Mouse (Mus musculus): ENCODE results near the gene Ccdc190. TPM values are rescaled to one million over a fixed set of nuclear protein-coding genes. Genes with fewer than 3 reads are reported as not detected.

The Ccdc190 gene
- polyA plus RNA-seq, 1 experiment from 2014 or later, result not detected

GRCm38 (mm10) chr1:169910751-169911150, 17.7 kb upstream of the Ccdc190 start:
- H3K9me3 ChIP-seq, result no peaks in the 10 kb centered on the region
- H3K27ac ChIP-seq, result no peak overlapping the region
- H3K36me3 ChIP-seq, result no peaks in the 10 kb centered on the region
- H3K4me2 ChIP-seq, result no peak overlapping the region
- 54% methylated on average over 7 of the region's 7 CpGs for WGBS
- H3K4me1 ChIP-seq, result 0 out of 2 replicates have a peak, but pooled peaks cover 4% of the 10 kb centered on the region
- H3K9ac ChIP-seq, result no peak overlapping the region
- ATAC-seq (ENCODE audit: borderline replicate concordance, extremely low read depth, low FRiP score, low TSS enrichment), result no peak; the same call in 1 of the 2 replicates
- H3K4me3 ChIP-seq, result no peak overlapping the region
- no peaks in the 10 kb centered on the region for H3K27me3 ChIP-seq

- H3K9me3 ChIP-seq, result no peaks in the 10 kb centered on the region
- H3K9ac ChIP-seq, result no peak overlapping the region
- H3K4me2 ChIP-seq, result no peak overlapping the region
- no peaks in the 10 kb centered on the region for H3K27me3 ChIP-seq
- 67% methylated on average over 6 of the region's 6 CpGs for WGBS
- H3K4me3 ChIP-seq, result no peak overlapping the region
- no peaks in the 10 kb centered on the region for H3K36me3 ChIP-seq
- no peak for ATAC-seq (ENCODE audit: borderline replicate concordance, extremely low read depth, low FRiP score, low TSS enrichment)
- H3K4me1 ChIP-seq, result peaks cover 9% of the 10 kb centered on the region
- no peak overlapping the region for H3K27ac ChIP-seq
These were observed 16.9 kb upstream of the Ccdc190 start for GRCm38 (mm10) chr1:169911526-169911925.

- ATAC-seq (ENCODE audit: borderline replicate concordance, extremely low read depth, low FRiP score, low TSS enrichment), result peak; percentile 83
- Histone ChIP-seq H3K4me1 (peaks cover 25% of the 10 kb centered on the region), H3K4me2 (no peak overlapping the region), H3K4me3 (no peak overlapping the region), H3K36me3 (no peaks in the 10 kb centered on the region), H3K27me3 (peaks cover 4% of the 10 kb centered on the region; the same call in 1 of the 2 replicates), H3K9me3 (no peaks in the 10 kb centered on the region), H3K27ac (peak overlapping the region; percentile 49), H3K9ac (no peak overlapping the region)
- WGBS, result 18% methylated on average over 7 of the region's 7 CpGs
These were observed 11.8 kb upstream of the Ccdc190 start for GRCm38 (mm10) chr1:169916659-169917058.

GRCm38 (mm10) chr1:169917115-169917796, 11.2 kb upstream of the Ccdc190 start:
- Histone ChIP-seq H3K27me3 (peaks cover 4% of the 10 kb centered on the region; the same call in 1 of the 2 replicates), H3K4me3 (no peak overlapping the region), H3K9me3 (no peaks in the 10 kb centered on the region), H3K4me1 (peaks cover 25% of the 10 kb centered on the region), H3K4me2 (no peak overlapping the region), H3K27ac (peak overlapping the region; percentile 49), H3K9ac (no peak overlapping the region), H3K36me3 (no peaks in the 10 kb centered on the region)
- WGBS, result 42% methylated on average over 9 of the region's 9 CpGs
- peak; percentile 13; the same call in 1 of the 2 replicates for ATAC-seq (ENCODE audit: borderline replicate concordance, extremely low read depth, low FRiP score, low TSS enrichment)

- peak; percentile 24 for ATAC-seq (ENCODE audit: borderline replicate concordance, extremely low read depth, low FRiP score, low TSS enrichment)
- no peak overlapping the region for H3K4me2 ChIP-seq
- H3K9ac ChIP-seq, result no peak overlapping the region
- H3K4me3 ChIP-seq, result no peak overlapping the region
- peak overlapping the region; percentile 49 for H3K27ac ChIP-seq
- peaks cover 4% of the 10 kb centered on the region; the same call in 1 of the 2 replicates for H3K27me3 ChIP-seq
- no peaks in the 10 kb centered on the region for H3K9me3 ChIP-seq
- WGBS, result 29% methylated on average over 4 of the region's 4 CpGs
- no peaks in the 10 kb centered on the region for H3K36me3 ChIP-seq
- peaks cover 25% of the 10 kb centered on the region for H3K4me1 ChIP-seq
These were observed 10.4 kb upstream of the Ccdc190 start for GRCm38 (mm10) chr1:169917998-169918397.

GRCm38 (mm10) chr1:169919211-169919610, 9.2 kb upstream of the Ccdc190 start:
- H3K36me3 ChIP-seq, result no peaks in the 10 kb centered on the region
- H3K4me3 ChIP-seq, result no peak overlapping the region
- H3K9ac ChIP-seq, result no peak overlapping the region
- 3% methylated on average over 11 of the region's 11 CpGs for WGBS
- H3K4me2 ChIP-seq, result peak overlapping the region; percentile 31
- peaks cover 25% of the 10 kb centered on the region for H3K4me1 ChIP-seq
- peaks cover 4% of the 10 kb centered on the region; the same call in 1 of the 2 replicates for H3K27me3 ChIP-seq
- no peaks in the 10 kb centered on the region for H3K9me3 ChIP-seq
- peak; percentile 17; the same call in 1 of the 2 replicates for ATAC-seq (ENCODE audit: borderline replicate concordance, extremely low read depth, low FRiP score, low TSS enrichment)
- H3K27ac ChIP-seq, result no peak overlapping the region

GRCm38 (mm10) chr1:169921710-169922211, 6.7 kb upstream of the Ccdc190 start:
- Histone ChIP-seq H3K27me3 (peaks cover 4% of the 10 kb centered on the region; the same call in 1 of the 2 replicates), H3K4me3 (no peak overlapping the region), H3K9me3 (no peaks in the 10 kb centered on the region), H3K36me3 (no peaks in the 10 kb centered on the region), H3K27ac (no peak overlapping the region), H3K4me2 (peak overlapping the region; percentile 16; the same call in 1 of the 2 replicates), H3K9ac (no peak overlapping the region), H3K4me1 (peaks cover 17% of the 10 kb centered on the region)
- no peak for ATAC-seq (ENCODE audit: borderline replicate concordance, extremely low read depth, low FRiP score, low TSS enrichment)
- 25% methylated on average over 8 of the region's 8 CpGs for WGBS

GRCm38 (mm10) chr1:169924567-169924966, 3.9 kb upstream of the Ccdc190 start:
- Histone ChIP-seq H3K27ac (no peak overlapping the region), H3K36me3 (no peaks in the 10 kb centered on the region), H3K9ac (no peak overlapping the region), H3K27me3 (peaks cover 4% of the 10 kb centered on the region; the same call in 1 of the 2 replicates), H3K4me1 (peaks cover 8% of the 10 kb centered on the region; the same call in 1 of the 2 replicates), H3K9me3 (no peaks in the 10 kb centered on the region), H3K4me3 (no peak overlapping the region), H3K4me2 (no peak overlapping the region)
- WGBS, result 68% methylated on average over 2 of the region's 2 CpGs
- ATAC-seq (ENCODE audit: borderline replicate concordance, extremely low read depth, low FRiP score, low TSS enrichment), result no peak

- no peak for ATAC-seq (ENCODE audit: borderline replicate concordance, extremely low read depth, low FRiP score, low TSS enrichment)
- H3K27ac ChIP-seq, result 0 out of 2 replicates have a peak overlapping the region, but pooled peaks have one; percentile 19
- peaks cover 7% of the 10 kb centered on the region; the same call in 1 of the 2 replicates for H3K4me1 ChIP-seq
- H3K4me3 ChIP-seq, result no peak overlapping the region
- H3K36me3 ChIP-seq, result no peaks in the 10 kb centered on the region
- H3K4me2 ChIP-seq, result peak overlapping the region; percentile 40
- no peaks in the 10 kb centered on the region for H3K27me3 ChIP-seq
- 62% methylated on average over 8 of the region's 8 CpGs for WGBS
- no peaks in the 10 kb centered on the region for H3K9me3 ChIP-seq
- H3K9ac ChIP-seq, result no peak overlapping the region
These were observed 587 bp upstream of the Ccdc190 start for GRCm38 (mm10) chr1:169927753-169928369.

- WGBS, result 74% methylated on average over 7 of the region's 7 CpGs
- Histone ChIP-seq H3K4me1 (peaks cover 7% of the 10 kb centered on the region; the same call in 1 of the 2 replicates), H3K9me3 (no peaks in the 10 kb centered on the region), H3K9ac (no peak overlapping the region), H3K36me3 (no peaks in the 10 kb centered on the region), H3K27me3 (no peaks in the 10 kb centered on the region), H3K4me3 (no peak overlapping the region), H3K27ac (no peak overlapping the region), H3K4me2 (no peak overlapping the region)
- ATAC-seq (ENCODE audit: borderline replicate concordance, extremely low read depth, low FRiP score, low TSS enrichment), result no peak
These were observed 3.2 kb downstream of the Ccdc190 start for GRCm38 (mm10) chr1:169931698-169932097.

GRCm38 (mm10) chr1:169932122-169932746, 3.8 kb downstream of the Ccdc190 start:
- H3K36me3 ChIP-seq, result no peaks in the 10 kb centered on the region
- 61% methylated on average over 7 of the region's 7 CpGs for WGBS
- no peak for ATAC-seq (ENCODE audit: borderline replicate concordance, extremely low read depth, low FRiP score, low TSS enrichment)
- H3K9ac ChIP-seq, result no peak overlapping the region
- no peak overlapping the region for H3K4me2 ChIP-seq
- H3K4me3 ChIP-seq, result no peak overlapping the region
- peaks cover 7% of the 10 kb centered on the region; the same call in 1 of the 2 replicates for H3K4me1 ChIP-seq
- no peaks in the 10 kb centered on the region for H3K9me3 ChIP-seq
- H3K27me3 ChIP-seq, result no peaks in the 10 kb centered on the region
- H3K27ac ChIP-seq, result no peak overlapping the region
